ENCODE assay signal across 17 mouse cellular contexts in genomic region chr13:9314713-9315112, GRCm38 (mm10). TPM values are rescaled to one million over a fixed set of nuclear protein-coding genes. Genes with fewer than 3 reads are reported as not detected.
DNase-seq lines count a peak whose midpoint lies in the region; ATAC-seq and TF ChIP-seq lines count a peak whose summit lies in the region.
"Had no signal": no experiment of that assay in that cellular context is flagged by ENCODE, and none has a peak within 500 bp of the region (broad histone marks: within the 10 kb centered on the region; RNA-seq: fewer than 3 reads in every experiment).

No protein-coding gene starts in this region.

- no peak overlapping the region for H3K4me3 ChIP-seq in heart, embryonic 14.5 days (ENCODE audit: control insufficient read depth in 1 of 2, insufficient read depth in 1 of 2, low read depth in 1 of 2, low read length in 2 of 2)
- no peak overlapping the region for H3K4me3 ChIP-seq in hindbrain, embryonic 13.5 days
- no peak overlapping the region for H3K4me3 ChIP-seq in hindbrain, embryonic 12.5 days
- H3K4me3 ChIP-seq in lung, embryonic 16.5 days (ENCODE audit: low read length) = no peak overlapping the region
- H3K4me3 ChIP-seq in lung, adult 2 months (replicated peaks; ENCODE audit: extremely low read depth, low read depth, low read length) = no peak overlapping the region
- H3K4me3 ChIP-seq: erythroblast, embryonic 14.5 days; hindbrain, embryonic 15.5 days; intestine, embryonic 15.5 days; limb, embryonic 13.5 days; liver, embryonic 13.5 days; megakaryocyte, embryonic 14.5 days; midbrain, embryonic 12.5 days had no signal

- H3K4me2 ChIP-seq in heart, embryonic 14.5 days (ENCODE audit: low read length) = no peak overlapping the region
- no peak overlapping the region for H3K4me2 ChIP-seq in hindbrain, embryonic 13.5 days
- H3K4me2 ChIP-seq in hindbrain, embryonic 12.5 days (replicated peaks) = no peak overlapping the region
- H3K4me2 ChIP-seq in lung, embryonic 16.5 days (ENCODE audit: low read depth, low read length) = no peak overlapping the region
- H3K4me2 ChIP-seq: hindbrain, embryonic 15.5 days; intestine, embryonic 15.5 days; limb, embryonic 13.5 days; liver, embryonic 13.5 days; midbrain, embryonic 12.5 days had no signal

- WGBS in heart, embryonic 14.5 days = 75% methylated on average over 4 of the region's 4 CpGs
- WGBS in hindbrain, embryonic 13.5 days = 64% methylated on average over 4 of the region's 4 CpGs
- 70% methylated on average over 4 of the region's 4 CpGs for WGBS in hindbrain, embryonic 12.5 days
- 51% methylated on average over 4 of the region's 4 CpGs for WGBS in lung, embryonic 16.5 days
- 51% methylated on average over 4 of the region's 4 CpGs for WGBS in lung, adult 2 months

- no peak overlapping the region for H3K9ac ChIP-seq in heart, embryonic 14.5 days (ENCODE audit: low read length)
- H3K9ac ChIP-seq in hindbrain, embryonic 13.5 days = no peak overlapping the region
- no peak overlapping the region for H3K9ac ChIP-seq in hindbrain, embryonic 12.5 days
- H3K9ac ChIP-seq in lung, embryonic 16.5 days (ENCODE audit: low read length) = no peak overlapping the region
- H3K9ac ChIP-seq: hindbrain, embryonic 15.5 days; intestine, embryonic 15.5 days; limb, embryonic 13.5 days; liver, embryonic 13.5 days; midbrain, embryonic 12.5 days had no signal

- no peaks in the 10 kb centered on the region for H3K27me3 ChIP-seq in heart, embryonic 14.5 days (ENCODE audit: control insufficient read depth, insufficient read depth, low read length)
- H3K27me3 ChIP-seq in hindbrain, embryonic 13.5 days = no peaks in the 10 kb centered on the region
- H3K27me3 ChIP-seq in hindbrain, embryonic 12.5 days = no peaks in the 10 kb centered on the region
- H3K27me3 ChIP-seq in lung, embryonic 16.5 days (ENCODE audit: control insufficient read depth, insufficient read depth, low read depth, low read length) = no peaks in the 10 kb centered on the region
- H3K27me3 ChIP-seq: hindbrain, embryonic 15.5 days; intestine, embryonic 15.5 days; limb, embryonic 13.5 days; liver, embryonic 13.5 days; megakaryocyte, embryonic 14.5 days; midbrain, embryonic 12.5 days had no signal

- H3K9me3 ChIP-seq in heart, embryonic 14.5 days (ENCODE audit: control insufficient read depth, low read length) = no peaks in the 10 kb centered on the region
- H3K9me3 ChIP-seq in hindbrain, embryonic 13.5 days = no peaks in the 10 kb centered on the region
- no peaks in the 10 kb centered on the region for H3K9me3 ChIP-seq in hindbrain, embryonic 12.5 days (replicated peaks)
- no peaks in the 10 kb centered on the region for H3K9me3 ChIP-seq in lung, embryonic 16.5 days (ENCODE audit: control insufficient read depth, low read length)
- H3K9me3 ChIP-seq: hindbrain, embryonic 15.5 days; intestine, embryonic 15.5 days; limb, embryonic 13.5 days; liver, embryonic 13.5 days; megakaryocyte, embryonic 14.5 days; midbrain, embryonic 12.5 days had no signal

- no peak for ATAC-seq in heart, embryonic 14.5 days (ENCODE audit: insufficient number of reproducible peaks, insufficient read depth, low FRiP score, low read depth)
- ATAC-seq in hindbrain, embryonic 13.5 days (ENCODE audit: low FRiP score) = 0 out of 2 replicates have a peak, but pooled peaks have one; percentile 50
- no peak for ATAC-seq in hindbrain, embryonic 12.5 days (ENCODE audit: low FRiP score)
- ATAC-seq in lung, embryonic 16.5 days (ENCODE audit: low read depth) = peak; percentile 76
- ATAC-seq: activated CD4-positive, CD25-positive, alpha-beta regulatory T cell, adult 4 months; forebrain, embryonic 16.5 days; intestine, embryonic 15.5 days had no signal

- no peak for TF ChIP-seq POLR2A in lung, adult 2 months (IDR thresholded peaks at IDR 0.05; ENCODE audit: borderline replicate concordance, extremely low read depth, low read depth, low read length)

- intact Hi-C loops in heart, postnatal 25 days (cut with DNase I) = loop anchor here (5.0 kb wide), 2 partner anchors 37 to 38 kb away; partner anchors contain the start of gene Dip2c

- peaks cover 5 to 44% of the 10 kb centered on the region in 2 experiments for H3K4me1 ChIP-seq in heart, embryonic 14.5 days (ENCODE audit: control insufficient read depth in 2 of 2, insufficient read depth in 2 of 2, low read length in 2 of 2)
- peaks cover 17% of the 10 kb centered on the region for H3K4me1 ChIP-seq in hindbrain, embryonic 13.5 days (replicated peaks)
- peaks cover 10% of the 10 kb centered on the region for H3K4me1 ChIP-seq in hindbrain, embryonic 12.5 days
- peaks cover 11% of the 10 kb centered on the region for H3K4me1 ChIP-seq in lung, embryonic 16.5 days (replicated peaks; ENCODE audit: control insufficient read depth, insufficient read depth, low read length)
- H3K4me1 ChIP-seq in lung, adult 2 months (ENCODE audit: control insufficient read depth, insufficient read depth, low read length) = peaks cover 7% of the 10 kb centered on the region
- H3K4me1 ChIP-seq: liver, embryonic 13.5 days; megakaryocyte, embryonic 14.5 days had no signal

- no peak for TF ChIP-seq CTCF in lung, adult 2 months (IDR thresholded peaks at IDR 0.05; ENCODE audit: insufficient read depth, low read length)

- H3K36me3 ChIP-seq in heart, embryonic 14.5 days (ENCODE audit: control insufficient read depth, insufficient read depth, low read length) = no peaks in the 10 kb centered on the region
- no peaks in the 10 kb centered on the region for H3K36me3 ChIP-seq in hindbrain, embryonic 13.5 days
- no peaks in the 10 kb centered on the region for H3K36me3 ChIP-seq in hindbrain, embryonic 12.5 days
- no peaks in the 10 kb centered on the region for H3K36me3 ChIP-seq in lung, embryonic 16.5 days (ENCODE audit: control insufficient read depth, insufficient read depth, low read length)
- H3K36me3 ChIP-seq: hindbrain, embryonic 15.5 days; intestine, embryonic 15.5 days; limb, embryonic 13.5 days; liver, embryonic 13.5 days; midbrain, embryonic 12.5 days had no signal

- DNase-seq in heart, postnatal 25 days (ENCODE audit: low spot score) = no peak
- no peak for DNase-seq in lung, adult 2 months
- DNase-seq in lung, postnatal 25 days (ENCODE audit: low spot score) = peak; percentile 21
- no peak for DNase-seq in layer of hippocampus, adult 18-20 months (ENCODE audit: low spot score in 2 of 2)
- DNase-seq: liver, embryonic 13.5 days had no signal

- peak overlapping the region; percentile 30 to 63 for H3K27ac ChIP-seq in heart, embryonic 14.5 days (replicated peaks in 1 of 2; ENCODE audit: control insufficient read depth in 1 of 2, insufficient read depth in 1 of 2, low read depth in 2 of 2, low read length in 2 of 2)
- H3K27ac ChIP-seq in hindbrain, embryonic 13.5 days = no peak overlapping the region
- no peak overlapping the region for H3K27ac ChIP-seq in hindbrain, embryonic 12.5 days
- H3K27ac ChIP-seq in lung, embryonic 16.5 days (ENCODE audit: low read length) = no peak overlapping the region
- H3K27ac ChIP-seq: hindbrain, embryonic 15.5 days; intestine, embryonic 15.5 days; limb, embryonic 13.5 days; liver, embryonic 13.5 days; midbrain, embryonic 12.5 days had no signal

RNA-seq across cellular contexts. Expression of gene Dip2c, which starts 38.4 kb away (rescaled TPM):
- polyA plus RNA-seq in heart, embryonic 14.5 days (2014; fragmentation: Nextera tagmentation; extraction: Ambion mirVana) = 11.0 and 11.9 TPM in 2 replicates
- 10 to 100 TPM; 41.8 to 46.0 TPM for total RNA-seq in heart, postnatal 25 days (2021)
- 10.2 and 10.9 TPM in 2 replicates for polyA plus RNA-seq in hindbrain, embryonic 13.5 days (2015; fragmentation: Nextera tagmentation; extraction: Ambion mirVana)
- polyA plus RNA-seq in hindbrain, embryonic 12.5 days (2016; fragmentation: Nextera tagmentation; extraction: Ambion mirVana) = 12.7 and 13.2 TPM in 2 replicates
- polyA plus RNA-seq in lung, embryonic 16.5 days (2015; fragmentation: Nextera tagmentation; extraction: Ambion mirVana) = 4.3 and 4.6 TPM in 2 replicates
- polyA plus RNA-seq in lung, adult 2 months (2012; rRNA removed) = 12.4 and 15.7 TPM in 2 replicates
- total RNA-seq in layer of hippocampus, adult 18-20 months (2021) = 10 to 100 TPM; 65.4 to 67.7 TPM

Comparison
In these comparisons a context has a peak if more than half of its experiments do, and no peak if none do; other contexts are left out.
1. ATAC-seq: peak in hindbrain, embryonic 13.5 days (single experiment) and lung, embryonic 16.5 days (single experiment); none in heart, embryonic 14.5 days (single experiment) and hindbrain, embryonic 12.5 days (single experiment).
2. H3K27ac ChIP-seq: peak in heart, embryonic 14.5 days (2 of 2); none in hindbrain, embryonic 13.5 days (single experiment), hindbrain, embryonic 12.5 days (single experiment) and lung, embryonic 16.5 days (single experiment).